Mouse (Mus musculus) gastrocnemius, postnatal 14 days (tissue): ENCODE measurements around the gene S1pr3. TPM values are rescaled to one million over a fixed set of nuclear protein-coding genes. Genes with fewer than 3 reads are reported as not detected.

Source experiments
- DNase-seq: peaks from one replicate; pipeline ENCODE4 v3.0.0; 2021; ENCODE audit warnings: mixed read lengths
- intact Hi-C: fragments of 180-260 bp; cut with DNase I; formaldehyde crosslinking; loops from one replicate; pipeline ENCODE4 v1.15.1; 2025; ENCODE audit warnings: low total_unique reads
- total RNA-seq, 2 experiments: library from RNA; stranded (reverse); gene quantifications; 2 replicates each; pipeline ENCODE4 v1.2.3; 2021

S1pr3 gene
- total RNA-seq, 2 experiments from 2014 or later, result 9.7 to 13.7 TPM

DNA sequence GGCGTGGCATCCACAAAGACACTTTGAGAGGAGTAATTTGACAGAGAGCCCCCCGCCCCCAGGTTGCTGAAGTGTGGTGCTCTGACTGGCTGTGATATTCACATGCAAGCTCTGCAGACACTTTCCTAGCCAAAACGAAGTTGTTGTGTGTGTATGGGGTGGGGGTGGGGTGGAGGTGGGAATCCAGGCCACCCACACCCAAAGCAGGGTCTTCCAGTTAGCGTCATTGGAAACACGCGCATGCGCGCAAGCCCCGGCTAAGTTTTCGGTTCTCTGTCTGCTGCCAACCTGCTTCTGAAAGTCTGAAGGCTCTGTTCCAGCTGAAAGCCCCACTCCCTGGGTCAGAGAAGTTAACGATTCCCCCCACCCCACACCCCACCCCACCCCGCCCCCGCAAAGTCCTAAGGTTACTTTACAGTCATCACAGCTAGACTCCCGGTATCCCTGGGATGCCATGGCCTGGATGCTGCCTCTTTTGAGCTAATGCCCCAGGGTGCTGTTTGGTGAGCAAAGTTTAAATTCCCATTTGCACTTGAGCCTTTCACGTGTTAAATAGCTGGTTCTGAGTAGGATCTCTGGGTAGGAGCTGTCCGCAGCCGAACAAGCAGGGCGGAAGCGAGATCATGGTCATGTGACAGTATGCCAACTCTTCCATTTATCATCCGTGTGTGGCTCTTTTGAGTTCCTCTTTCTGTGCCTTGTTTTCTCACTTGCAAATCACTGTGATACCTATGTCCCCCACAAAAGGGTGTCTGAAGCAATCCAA, 7.5 kb upstream of the S1pr3 start:
- intact Hi-C loops, result loop anchor here (10.0 kb wide), 1 partner anchor 86 kb away; no protein-coding TSS in a partner anchor
- DNase-seq, result no peak

- intact Hi-C loops, result loop anchor here (10.0 kb wide), 1 partner anchor 90 kb away; no protein-coding TSS in a partner anchor
- no peak for DNase-seq
Observed at GRCm38 (mm10) chr13:51404566-51404965, 3.9 kb upstream of the S1pr3 start.

DNA sequence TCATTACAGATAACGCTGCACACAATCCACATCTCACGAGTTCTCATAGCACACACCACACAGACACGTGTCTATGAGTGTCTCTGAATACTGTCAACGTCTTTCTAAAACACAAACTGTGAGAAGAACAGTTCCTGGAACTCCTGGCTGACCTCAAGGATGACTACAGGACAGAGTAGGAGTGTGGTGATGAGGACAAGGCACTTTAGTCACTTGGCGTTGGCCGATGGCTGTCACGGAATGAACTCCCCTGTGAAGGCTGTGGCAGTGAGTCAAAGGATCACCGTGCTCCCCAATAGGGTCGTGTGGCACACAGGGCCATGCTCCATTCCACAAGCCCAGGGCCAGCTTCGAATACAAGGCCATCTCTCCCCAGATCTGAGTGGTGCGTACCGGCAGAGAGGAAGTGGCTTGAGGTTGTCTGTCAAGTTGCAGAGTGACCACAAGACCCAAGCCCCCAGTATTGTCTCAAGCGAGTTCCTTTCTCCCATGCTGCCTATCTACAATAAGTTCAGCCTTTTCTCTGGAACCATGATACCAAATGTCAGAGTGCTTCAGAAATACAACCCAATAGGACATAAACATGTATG, 2.6 kb upstream of the S1pr3 start:
- intact Hi-C loops, result loop anchor here (10.0 kb wide), 1 partner anchor 91 kb away; no protein-coding TSS in a partner anchor
- DNase-seq, result no peak

DNA sequence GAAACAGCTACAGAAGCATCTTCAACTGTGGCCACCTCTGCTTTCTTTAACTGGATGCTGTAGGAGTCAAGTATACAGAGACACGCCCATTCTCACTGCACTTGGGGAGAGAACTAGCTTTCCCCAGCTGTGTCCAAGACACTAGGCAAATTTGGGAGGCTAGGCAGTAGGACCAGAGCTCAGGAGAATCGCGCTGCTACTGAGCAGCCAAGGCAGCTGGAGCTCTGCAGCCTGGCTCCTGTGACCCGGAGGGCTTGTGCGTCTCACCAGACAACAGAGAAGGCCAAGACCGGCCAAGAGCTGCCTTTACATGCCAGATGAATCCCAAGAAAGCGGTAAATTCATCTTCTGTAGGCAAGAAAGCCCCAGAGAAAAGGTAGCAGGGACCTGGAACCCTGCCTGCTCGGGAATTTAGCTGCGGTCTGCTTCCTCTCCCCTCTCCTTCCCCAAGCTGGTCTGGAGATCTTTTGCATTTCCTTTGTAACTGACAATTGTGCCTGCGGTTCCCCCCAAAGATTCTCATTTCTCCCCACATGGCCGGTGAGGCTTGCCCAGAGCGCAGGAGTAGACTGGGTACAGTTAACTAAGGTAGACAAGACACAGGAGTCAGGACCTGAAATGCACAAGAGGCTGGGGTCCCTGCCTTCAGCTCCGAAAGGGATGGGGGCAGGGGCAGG, 760 bp upstream of the S1pr3 start:
- DNase-seq, result peak; percentile 38
- intact Hi-C loops, result loop anchor here (10.0 kb wide), 1 partner anchor 93 kb away; no protein-coding TSS in a partner anchor

- intact Hi-C loops, result loop anchor here (10.0 kb wide), 1 partner anchor 95 kb away; no protein-coding TSS in a partner anchor
- DNase-seq, result no peak
Observed at GRCm38 (mm10) chr13:51409936-51410481, 1.6 kb downstream of the S1pr3 start.

DNA sequence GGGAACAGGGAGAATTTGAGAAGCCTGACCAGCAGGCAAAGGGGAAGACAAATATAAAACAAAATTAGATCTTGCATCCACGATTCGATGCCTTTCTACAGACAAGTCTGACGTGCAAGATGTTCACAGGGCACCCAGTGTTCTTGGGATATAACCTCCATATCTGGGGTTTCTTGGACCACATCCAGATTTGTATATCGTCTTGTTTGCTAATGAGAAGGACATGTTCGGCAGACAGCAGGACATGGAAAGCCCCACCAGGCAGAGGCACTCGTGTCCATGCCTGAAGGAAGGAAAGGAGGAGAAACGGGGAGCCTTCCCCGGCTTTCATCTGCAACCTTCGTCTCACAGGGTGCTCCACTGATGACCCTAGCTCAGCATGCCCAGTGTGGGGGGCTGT, 2.8 kb downstream of the S1pr3 start:
- no peak for DNase-seq
- intact Hi-C loops, result no loop called here

GRCm38 (mm10) chr13:51411696-51412430, 3.4 kb downstream of the S1pr3 start:
- intact Hi-C loops, result no loop called here
- DNase-seq, result no peak

DNA sequence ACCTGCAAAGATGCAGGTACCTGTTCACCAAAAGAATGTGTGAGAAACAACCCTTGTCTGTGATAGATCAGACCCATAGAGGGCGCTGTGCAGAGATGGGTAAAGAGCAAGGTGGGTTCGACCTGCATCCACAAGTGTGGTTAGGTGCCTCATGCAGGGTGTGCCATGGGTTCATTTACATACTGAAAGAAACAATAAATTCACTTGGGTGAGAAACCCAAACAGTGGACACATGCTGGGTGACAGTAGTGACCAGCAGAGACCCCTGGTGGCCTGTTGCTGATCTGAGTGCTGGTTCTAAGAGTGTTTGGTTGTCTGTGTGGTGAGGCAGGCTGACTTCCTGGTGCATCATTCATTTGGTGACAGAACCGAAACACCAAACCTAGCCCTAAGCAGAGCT, 5.0 kb downstream of the S1pr3 start:
- intact Hi-C loops, result no loop called here
- DNase-seq, result no peak

- DNase-seq, result no peak
- intact Hi-C loops, result loop anchor here (5.0 kb wide), 2 partner anchors 209 to 224 kb away; no protein-coding TSS in a partner anchor
Observed at GRCm38 (mm10) chr13:51416727-51417126, 8.3 kb downstream of the S1pr3 start.

DNA sequence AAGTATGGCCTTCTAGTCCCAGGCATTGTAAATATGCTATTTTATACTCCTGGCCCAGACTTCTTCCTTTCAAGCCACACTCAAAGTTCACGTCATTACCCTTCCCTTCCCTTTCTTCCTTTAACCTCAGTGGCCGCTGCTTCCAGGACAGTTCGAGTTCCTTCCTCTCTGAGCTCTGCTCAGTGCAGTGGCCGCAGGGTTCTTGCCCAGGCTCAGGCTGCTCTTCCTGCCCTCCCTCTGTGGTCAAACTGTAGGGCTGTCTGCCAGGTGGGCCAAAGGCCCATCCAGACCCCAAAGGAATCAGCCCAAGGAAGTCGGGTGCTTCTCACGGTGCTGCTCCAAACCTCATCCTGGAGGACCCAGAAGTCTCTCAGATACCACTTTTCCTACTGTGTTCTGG, 9.4 kb downstream of the S1pr3 start:
- DNase-seq, result no peak
- intact Hi-C loops, result loop anchor here (5.0 kb wide), 2 partner anchors 210 to 225 kb away; no protein-coding TSS in a partner anchor

- intact Hi-C loops, result loop anchor here (5.0 kb wide), 2 partner anchors 211 to 226 kb away; no protein-coding TSS in a partner anchor
- peak; percentile 93 for DNase-seq
Observed at GRCm38 (mm10) chr13:51418268-51418941, 10.0 kb downstream of the S1pr3 start.

- DNase-seq, result no peak
- intact Hi-C loops, result loop anchor here (5.0 kb wide), 2 partner anchors 212 to 227 kb away; no protein-coding TSS in a partner anchor
Observed at GRCm38 (mm10) chr13:51418942-51419451, 10.6 kb downstream of the S1pr3 start.

- DNase-seq, result no peak
- intact Hi-C loops, result loop anchor here (5.0 kb wide), 2 partner anchors 212 to 227 kb away; no protein-coding TSS in a partner anchor
Observed at GRCm38 (mm10) chr13:51419501-51419900, 11.1 kb downstream of the S1pr3 start.

- intact Hi-C loops, result loop anchor here (5.0 kb wide), 1 partner anchor 469 kb away; no protein-coding TSS in a partner anchor
- DNase-seq, result no peak
Observed at GRCm38 (mm10) chr13:51420861-51421260, 12.4 kb downstream of the S1pr3 start.

DNA sequence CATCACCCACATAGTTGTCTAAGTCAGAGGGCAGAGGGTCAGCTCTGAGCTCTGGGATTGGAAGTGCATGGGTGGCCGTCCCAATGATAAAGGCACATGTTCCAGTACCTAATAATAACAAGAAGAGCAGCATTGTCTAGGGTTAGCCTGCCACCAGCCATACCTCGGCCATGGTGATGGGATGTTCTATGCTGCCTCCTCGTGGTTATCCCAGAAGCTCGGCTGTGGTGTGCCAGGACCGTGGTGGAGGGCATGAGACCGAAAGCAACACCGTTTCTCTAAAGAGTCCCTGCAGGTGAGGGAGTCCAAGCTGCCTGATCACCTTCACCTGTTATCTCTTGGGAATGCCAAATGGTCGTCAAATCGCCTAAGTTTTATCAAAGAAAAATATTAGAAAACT, 15.2 kb downstream of the S1pr3 start:
- no peak for DNase-seq
- intact Hi-C loops, result loop anchor here (5.0 kb wide), 1 partner anchor 471 kb away; no protein-coding TSS in a partner anchor

DNA sequence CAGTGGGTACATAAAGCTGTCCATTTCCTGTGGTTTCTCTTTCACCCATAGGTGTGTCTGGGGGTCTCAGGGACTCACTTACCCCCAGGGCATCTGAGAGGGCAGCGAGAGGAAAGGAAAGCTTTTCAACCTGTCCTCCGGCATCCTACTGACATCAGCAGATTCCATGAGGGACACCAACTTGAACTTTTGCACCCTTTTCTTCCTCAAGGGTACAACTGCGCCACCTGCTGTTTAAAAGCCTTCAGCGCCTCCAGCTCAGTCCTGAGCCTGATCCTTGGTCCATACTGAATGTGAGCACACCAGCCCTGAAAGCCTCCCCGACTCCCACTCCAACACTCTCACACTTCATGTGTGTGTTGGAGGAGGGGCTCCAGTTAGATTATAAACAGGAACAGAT, 16.2 kb downstream of the S1pr3 start:
- peak; percentile 70 for DNase-seq
- intact Hi-C loops, result loop anchor here (5.0 kb wide), 1 partner anchor 472 kb away; no protein-coding TSS in a partner anchor

DNA sequence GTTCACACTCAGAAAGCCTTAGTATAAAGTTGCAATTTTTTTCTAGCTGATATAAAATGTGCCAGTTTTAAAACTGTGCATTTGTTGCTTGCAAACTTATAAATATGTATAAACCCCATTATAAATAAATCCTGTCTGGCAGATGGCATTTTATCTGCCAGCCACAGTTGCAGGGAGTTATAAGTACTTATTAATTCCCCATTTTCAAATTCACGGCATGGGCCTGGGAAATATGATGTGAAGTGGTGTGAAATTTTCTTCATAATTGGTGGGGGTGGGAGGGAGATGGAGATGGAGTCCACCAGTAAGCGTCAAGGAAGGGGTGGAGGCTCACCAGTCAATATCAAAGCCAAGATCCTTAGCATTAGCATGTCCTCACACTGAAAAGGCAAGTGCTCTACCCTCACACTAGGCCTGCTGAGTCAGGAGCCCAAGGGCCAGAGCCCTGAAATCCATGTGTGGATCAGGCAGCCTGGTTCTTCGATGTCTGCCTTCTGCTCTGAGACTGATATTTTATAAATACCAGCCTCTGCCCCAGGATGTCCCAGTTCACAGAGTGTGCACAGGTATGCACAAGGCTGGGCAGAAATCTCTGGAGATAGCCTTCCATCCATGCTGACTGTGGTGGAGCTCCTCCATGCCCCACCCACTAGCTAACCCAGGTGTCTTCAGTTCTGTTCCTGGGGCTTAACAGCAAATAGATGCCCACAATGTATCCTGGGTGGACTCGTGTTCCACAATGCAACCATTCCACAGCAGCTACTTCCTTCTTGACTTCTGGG, 17.4 kb downstream of the S1pr3 start:
- no peak for DNase-seq

More for the DNA sequence above, 17.4 kb downstream of the S1pr3 start:
- intact Hi-C loops, result no loop called here
